Mouse (Mus musculus) G1E (cell line): ENCODE data around the gene Hoxb13. TPM values are rescaled to one million over a fixed set of nuclear protein-coding genes. Genes with fewer than 3 reads are reported as not detected.

Source experiments
- ATAC-seq: 2 replicates; pipeline ENCODE4 v1.8.0; 2016; ENCODE audit warnings: mild to moderate bottlenecking; ENCODE audit not compliant: insufficient number of reproducible peaks, poor library complexity, low FRiP score, severe bottlenecking; ENCODE audit errors: extremely low read depth
- DNase-seq: peaks from one replicate; pipeline ENCODE4 v3.0.0; 2012; ENCODE audit warnings: low spot score
- H3K27me3 ChIP-seq: 2 replicates; pipeline ENCODE4 v1.6.1; 2012; ENCODE audit warnings: mild to moderate bottlenecking, low read length, inconsistent platforms; ENCODE audit not compliant: insufficient read depth
- H3K36me3 ChIP-seq: replicated peaks from 2 replicates; pipeline ENCODE3; 2012; ENCODE audit warnings: mild to moderate bottlenecking, inconsistent platforms
- H3K4me1 ChIP-seq: 2 replicates; pipeline ENCODE4 v1.6.1; 2012; ENCODE audit warnings: low read depth, low read length, inconsistent platforms, mixed read lengths; ENCODE audit not compliant: insufficient read depth
- H3K4me3 ChIP-seq: 2 replicates; pipeline ENCODE4 v1.5.1; 2012; ENCODE audit warnings: low read depth, mild to moderate bottlenecking, inconsistent platforms, low read length, moderate library complexity, mixed read lengths
- H3K9me3 ChIP-seq: replicated peaks from 2 replicates; pipeline ENCODE4 v1.6.1; 2012; ENCODE audit warnings: inconsistent platforms
- CTCF ChIP-seq: IDR thresholded peaks from 2 replicates; pipeline ENCODE4 v1.5.1; 2012; ENCODE audit warnings: low read depth, low read length, inconsistent platforms, mixed read lengths
- GATA1 ChIP-seq: IDR thresholded peaks from 2 replicates; pipeline ENCODE4 v1.6.1; 2012; ENCODE audit warnings: borderline replicate concordance, low read length, inconsistent platforms, mixed read lengths
- GATA2 ChIP-seq: IDR thresholded peaks from 2 replicates; pipeline ENCODE4 v1.6.1; 2012; ENCODE audit warnings: low read depth, low read length, inconsistent platforms, borderline replicate concordance
- POLR2AphosphoS5 ChIP-seq: IDR thresholded peaks from 2 replicates; pipeline ENCODE4 v1.6.1; 2012; ENCODE audit warnings: low read depth, low read length, inconsistent platforms; ENCODE audit not compliant: insufficient replicate concordance
- TAL1 ChIP-seq: conservative IDR thresholded peaks from 2 replicates; pipeline ENCODE4 v1.6.1; 2012; ENCODE audit warnings: low read depth, low read length, inconsistent platforms, mixed read lengths
- polyA plus RNA-seq: library from polyadenylated mRNA; stranded (reverse); fragments of >175 nt; gene quantifications from 2 replicates; pipeline ENCODE4 v1.2.3, GENCODE M21; 2012
- total RNA-seq, 2 experiments: library from RNA; stranded (forward) in 1 of 2; stranded (reverse) in 1 of 2; fragments of 200-1000 nt in 1 of 2; fragments of >200 nt in 1 of 2; fragmentation: Nextera tagmentation in 1 of 2; gene quantifications; 2 replicates each; pipeline ENCODE4 v1.2.3; 2014 to 2017

Hoxb13 gene
- total and polyA plus RNA-seq, 3 experiments = 25.0 to 93.3 (median 38.8) TPM

GRCm38 (mm10) chr11:96198642-96199041, 4.5 kb downstream of the Hoxb13 start:
- no peak for TF ChIP-seq CTCF
- no peak for TF ChIP-seq GATA2
- no peak for TF ChIP-seq TAL1
- no peak for TF ChIP-seq GATA1
- no peak for TF ChIP-seq POLR2AphosphoS5
- ATAC-seq = no peak
- H3K4me3 ChIP-seq = peak overlapping the region; percentile 71

GRCm38 (mm10) chr11:96199181-96200086, 5.3 kb downstream of the Hoxb13 start:
- Histone ChIP-seq H3K36me3 (peaks cover 28% of the 10 kb centered on the region), H3K4me1 (peaks cover 70% of the 10 kb centered on the region), H3K9me3 (no peaks in the 10 kb centered on the region), H3K4me3 (peak overlapping the region; percentile 71), H3K27me3 (no peaks in the 10 kb centered on the region)
- peak; percentile 78 for DNase-seq
- TF ChIP-seq GATA2 = no peak
- TF ChIP-seq POLR2AphosphoS5 = no peak
- TF ChIP-seq GATA1 = no peak
- no peak for TF ChIP-seq TAL1
- no peak for TF ChIP-seq CTCF
- peak; percentile 43 for ATAC-seq

More at GRCm38 (mm10) chr11:96198642-96199041, 4.5 kb downstream of the Hoxb13 start:
- Histone ChIP-seq H3K27me3 (no peaks in the 10 kb centered on the region), H3K9me3 (no peaks in the 10 kb centered on the region), H3K36me3 (peaks cover 28% of the 10 kb centered on the region), H3K4me1 (peaks cover 75% of the 10 kb centered on the region)
- DNase-seq = peak; percentile 55

- no peaks in the 10 kb centered on the region for H3K9me3 ChIP-seq
- DNase-seq (peak; percentile 90), ATAC-seq (peak; percentile 65)
- peaks cover 69% of the 10 kb centered on the region for H3K4me1 ChIP-seq
- peaks cover 28% of the 10 kb centered on the region for H3K36me3 ChIP-seq
- TF ChIP-seq POLR2AphosphoS5 = peak; percentile 52; the same call in 1 of the 2 replicates
- no peak for TF ChIP-seq TAL1
- no peaks in the 10 kb centered on the region for H3K27me3 ChIP-seq
- peak overlapping the region; percentile 71 for H3K4me3 ChIP-seq
These were observed 6.1 kb downstream of the Hoxb13 start for GRCm38 (mm10) chr11:96200183-96200655.

DNA sequence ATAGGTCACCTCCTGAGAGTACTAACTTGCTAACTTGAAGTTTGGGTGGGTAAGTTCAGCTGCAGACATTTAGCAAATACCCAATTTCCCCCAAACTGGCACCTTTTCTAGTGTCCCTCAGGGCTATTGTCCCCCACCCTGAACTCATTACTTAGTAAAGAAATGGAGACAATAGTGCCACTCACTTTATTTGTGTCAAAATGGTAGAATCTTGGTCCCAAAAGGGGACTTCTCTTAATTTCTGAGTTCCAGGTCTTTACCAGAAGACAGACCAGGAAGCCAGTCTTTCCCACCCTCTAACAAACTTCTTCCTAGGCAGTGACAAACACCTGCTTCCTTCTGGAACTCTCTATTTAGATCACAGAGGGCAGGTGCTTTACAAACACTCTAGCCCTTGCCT, 7.6 kb downstream of the Hoxb13 start:
- TF ChIP-seq POLR2AphosphoS5 (no peak), TAL1 (no peak), GATA1 (no peak), GATA2 (no peak), CTCF (no peak)
- no peak for ATAC-seq
- DNase-seq = no peak
- Histone ChIP-seq H3K27me3 (no peaks in the 10 kb centered on the region), H3K4me3 (no peak overlapping the region; the same call in 1 of the 2 replicates), H3K4me1 (peaks cover 65% of the 10 kb centered on the region), H3K36me3 (peaks cover 25% of the 10 kb centered on the region), H3K9me3 (no peaks in the 10 kb centered on the region)

- ATAC-seq (no peak), DNase-seq (peak; percentile 55)
- H3K36me3 ChIP-seq = peaks cover 25% of the 10 kb centered on the region
- peak overlapping the region; percentile 76 for H3K4me3 ChIP-seq
- no peaks in the 10 kb centered on the region for H3K27me3 ChIP-seq
- H3K9me3 ChIP-seq = no peaks in the 10 kb centered on the region
- TF ChIP-seq GATA2 (no peak), TAL1 (no peak), CTCF (no peak), POLR2AphosphoS5 (no peak), GATA1 (no peak)
- H3K4me1 ChIP-seq = peaks cover 58% of the 10 kb centered on the region
These were observed 8.4 kb downstream of the Hoxb13 start for GRCm38 (mm10) chr11:96202401-96203081.

- no peaks in the 10 kb centered on the region for H3K27me3 ChIP-seq
- peak overlapping the region; percentile 76 for H3K4me3 ChIP-seq
- ATAC-seq = peak; percentile 32; the same call in 1 of the 2 replicates
These were observed 9.2 kb downstream of the Hoxb13 start for GRCm38 (mm10) chr11:96203182-96203788.

More at GRCm38 (mm10) chr11:96203182-96203788, 9.2 kb downstream of the Hoxb13 start:
- peak; percentile 57 for DNase-seq
- no peak for TF ChIP-seq TAL1
- TF ChIP-seq GATA2 = no peak
- no peak for TF ChIP-seq CTCF
- no peak for TF ChIP-seq GATA1
- TF ChIP-seq POLR2AphosphoS5 = no peak
- Histone ChIP-seq H3K36me3 (peaks cover 25% of the 10 kb centered on the region), H3K9me3 (no peaks in the 10 kb centered on the region), H3K4me1 (peaks cover 50% of the 10 kb centered on the region)
